Mouse (Mus musculus): ENCODE results near the gene Npepps.

DNA sequence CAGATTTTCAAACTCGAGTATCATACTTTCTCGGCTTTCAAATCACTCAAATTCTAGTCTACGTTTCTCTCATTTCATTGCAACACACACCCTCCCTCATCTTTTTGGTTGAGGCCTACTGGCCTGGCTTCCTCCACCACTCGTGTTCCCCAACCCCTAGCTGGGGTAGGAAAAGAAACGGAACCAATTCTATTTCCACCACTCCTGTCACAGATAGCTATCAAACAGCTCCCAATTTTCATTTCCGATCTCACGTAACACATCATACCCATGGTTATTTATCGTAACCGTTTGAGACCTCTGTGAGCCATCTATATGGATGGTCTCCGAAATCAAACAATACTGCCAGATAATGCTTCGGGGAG, 1.4 kb downstream of the Npepps start:
- TF ChIP-seq POLR2A (IDR thresholded peaks at IDR 0.05; ENCODE audit: insufficient read depth, low read depth, low read length) (no peak), EP300 (IDR thresholded peaks at IDR 0.05; ENCODE audit: insufficient read depth, low read depth, low read length) (no peak), CTCF (IDR thresholded peaks at IDR 0.05) (no peak)

All from heart, adult 2 months (tissue).